Mouse (Mus musculus): ENCODE measurements around the gene Dtwd1. TPM values are rescaled to one million over a fixed set of nuclear protein-coding genes. Genes with fewer than 3 reads are reported as not detected.
"Not testable (repeated sequence)": the region's sequence is repeated elsewhere in the genome, so short reads cannot be mapped to it uniquely, and the experiment has no call there.

Gene Dtwd1
- 1 to 10 TPM; 5.0 to 6.3 TPM for total RNA-seq (2021)

- intact Hi-C loops (cut with DNase I): loop anchor here (5.0 kb wide), 1 partner anchor 290 kb away; no protein-coding TSS in a partner anchor
- DNase-seq (ENCODE audit: low spot score): peak; percentile 96
Measured at GRCm38 (mm10) chr2:126151855-126152571, at the start of gene Dtwd1, which contains the start of gene Fam227b. Gene Dtwd1 (plus strand): TSS chr2:126152141. Gene Fam227b (minus strand): TSS chr2:126152004.

GRCm38 (mm10) chr2:126147723-126148122 is 4.2 kb upstream of the Dtwd1 start:
- no peak for DNase-seq (ENCODE audit: low spot score)
- intact Hi-C loops (cut with DNase I): no loop called here

- DNase-seq (ENCODE audit: low spot score): no peak
- intact Hi-C loops (cut with DNase I): no loop called here
Measured at GRCm38 (mm10) chr2:126165277-126166018, 13.5 kb downstream of the Dtwd1 start.

- intact Hi-C loops (cut with DNase I): no loop called here
- DNase-seq (ENCODE audit: low spot score): no peak
Measured at GRCm38 (mm10) chr2:126166335-126166734, 14.4 kb downstream of the Dtwd1 start.

- intact Hi-C loops (cut with DNase I): no loop called here
- DNase-seq (ENCODE audit: low spot score): no peak
Measured at GRCm38 (mm10) chr2:126166848-126167617, 15.1 kb downstream of the Dtwd1 start.

DNA sequence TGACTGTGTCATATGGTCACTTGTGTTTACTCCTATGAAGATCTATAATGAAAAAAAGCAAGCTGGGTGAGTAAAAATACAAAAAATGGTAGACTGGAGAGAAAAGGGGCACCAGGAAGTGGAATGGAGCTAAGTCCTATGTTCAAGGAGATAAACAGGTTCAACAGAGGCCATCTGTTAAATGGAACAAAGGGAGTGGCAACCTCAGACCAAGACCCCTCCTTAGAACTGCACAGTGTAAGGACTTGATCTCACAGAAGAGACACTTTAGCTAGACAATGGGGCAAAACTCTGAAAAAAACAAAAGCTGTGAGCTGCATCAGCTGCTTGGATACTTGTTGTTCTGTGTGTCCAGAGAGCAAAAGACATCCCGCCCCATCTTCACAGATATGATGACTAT is 19.5 kb downstream of the Dtwd1 start:
- DNase-seq (ENCODE audit: low spot score): no peak
- intact Hi-C loops (cut with DNase I): no loop called here

DNA sequence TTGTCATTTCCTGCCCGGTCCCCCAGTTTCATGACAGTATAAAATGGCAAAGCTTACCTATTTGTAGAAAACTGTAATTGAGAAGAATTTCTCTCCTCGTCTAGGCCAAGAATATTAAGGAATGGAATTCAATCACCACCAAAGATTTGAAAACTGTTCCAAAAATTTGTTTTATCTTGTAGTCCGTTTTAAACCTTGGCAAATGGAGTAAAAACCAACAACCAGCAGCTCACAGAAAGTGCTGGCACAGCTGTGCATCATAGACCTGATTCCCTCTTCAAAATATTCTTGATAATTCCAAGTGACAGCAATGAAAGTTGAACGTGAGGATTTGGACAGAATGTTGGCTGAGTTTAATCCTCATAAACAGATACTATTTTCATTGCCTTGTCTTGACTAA is 39.4 kb downstream of the Dtwd1 start:
- intact Hi-C loops (cut with DNase I): no loop called here
- DNase-seq (ENCODE audit: low spot score): no peak

DNA sequence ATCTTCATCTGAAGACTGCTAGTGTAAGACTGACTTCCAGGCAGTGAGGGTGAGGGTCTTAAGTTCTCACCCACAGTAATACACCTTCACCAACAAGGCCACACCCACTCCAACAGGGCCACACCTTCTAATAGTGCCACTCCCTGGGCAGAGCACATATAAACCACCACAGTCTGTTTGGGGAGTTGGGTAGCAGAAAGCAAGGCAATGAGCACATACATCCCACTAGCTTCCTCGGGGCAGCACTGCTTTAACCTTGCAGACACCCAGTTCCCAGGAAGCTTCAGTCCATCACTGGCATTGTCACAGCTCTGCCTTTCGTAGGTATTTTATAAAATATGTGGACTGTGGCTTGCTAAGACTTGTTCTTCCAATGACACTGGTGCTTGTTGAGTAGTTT is 40.2 kb downstream of the Dtwd1 start:
- no peak for DNase-seq (ENCODE audit: low spot score)
- intact Hi-C loops (cut with DNase I): no loop called here

DNA sequence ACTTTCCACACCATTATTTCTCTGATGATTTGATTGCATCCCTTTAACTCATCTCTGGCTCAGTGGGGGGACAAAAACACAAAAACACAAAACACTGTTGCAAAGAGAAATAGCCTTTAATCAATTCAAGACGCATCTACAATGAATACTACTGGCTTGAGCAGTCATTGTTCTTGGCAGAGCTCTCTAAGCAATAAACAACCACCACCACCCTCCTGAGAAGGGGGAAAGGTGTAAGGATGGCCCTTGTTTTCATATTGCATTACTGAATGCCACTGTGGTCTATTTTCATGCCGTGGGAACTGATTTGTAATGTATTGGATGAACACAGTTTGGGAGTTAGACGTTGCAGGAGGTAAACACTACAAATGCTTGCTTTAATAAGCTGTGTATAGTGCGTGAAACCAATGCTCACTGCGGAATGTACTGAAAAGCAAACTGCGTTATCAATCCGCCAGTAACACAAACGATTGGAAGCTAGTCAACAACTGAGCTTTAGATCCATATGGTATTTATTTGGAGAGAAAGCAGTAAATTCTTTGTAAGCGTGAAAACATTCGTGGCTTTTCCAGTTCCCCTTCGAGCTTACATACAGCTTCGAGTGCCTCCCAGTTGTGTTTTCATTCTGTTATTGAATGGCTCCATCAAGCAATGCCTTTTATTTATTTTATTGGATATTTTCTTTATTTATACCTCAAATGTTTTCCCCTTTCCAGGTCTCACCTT is 43.9 kb downstream of the Dtwd1 start:
- intact Hi-C loops (cut with DNase I): no loop called here
- DNase-seq (ENCODE audit: low spot score): no peak

GRCm38 (mm10) chr2:126198971-126199370 is 47.0 kb downstream of the Dtwd1 start:
- intact Hi-C loops (cut with DNase I): no loop called here
- peak; percentile 6 for DNase-seq (ENCODE audit: low spot score)

DNA sequence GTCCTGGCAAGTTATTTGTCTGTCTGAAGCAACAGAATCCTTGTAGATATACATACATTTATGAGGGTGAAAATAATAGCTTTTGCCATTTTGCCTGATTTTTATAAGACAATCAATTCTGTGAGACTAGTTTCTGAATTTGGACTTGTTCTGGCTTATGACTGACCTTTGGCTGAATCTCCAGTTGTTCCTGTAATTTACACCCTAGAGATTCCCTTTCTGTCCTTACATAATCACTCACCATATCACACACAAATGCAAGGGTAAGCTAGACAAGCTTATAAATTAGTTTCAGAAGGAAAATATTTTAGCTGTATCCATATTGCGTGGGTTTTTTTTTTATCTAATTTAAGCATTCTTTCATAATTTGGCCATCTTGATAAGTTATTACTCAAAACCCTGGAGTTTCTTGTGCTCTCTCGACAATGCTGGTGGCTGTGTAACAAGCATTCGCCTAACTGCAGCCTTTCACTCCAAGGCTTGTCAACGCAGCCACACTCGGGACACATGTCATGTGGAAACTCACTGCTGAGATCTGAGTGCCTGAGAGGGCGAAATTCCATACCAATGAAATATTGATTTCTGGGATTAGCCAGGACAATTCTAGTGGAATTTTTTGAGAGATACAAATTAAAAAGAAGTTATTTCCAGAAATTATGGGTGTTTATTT is 59.2 kb downstream of the Dtwd1 start:
- intact Hi-C loops (cut with DNase I): no loop called here
- DNase-seq (ENCODE audit: low spot score): no peak

GRCm38 (mm10) chr2:126214800-126215199 is 62.9 kb downstream of the Dtwd1 start, which contains the start of gene Gm17555:
Gene Gm17555 (plus strand): TSS chr2:126215100.
- DNase-seq (ENCODE audit: low spot score); intact Hi-C loops (cut with DNase I): not testable (repeated sequence)

Other genes with a start within 250 kb of the Dtwd1 start
- gene Fgf7, start 117.5 kb upstream of the Dtwd1 start, total RNA-seq (2021): 1 to 10 TPM; 1.5 to 1.7 TPM
- under 1 TPM; 0.16 to 0.17 TPM for gene Fam227b, start 137 bp upstream of the Dtwd1 start, total RNA-seq (2021)
- gene Gm17555, start 63.0 kb downstream of the Dtwd1 start, total RNA-seq (2021): not detected